Mouse (Mus musculus): ENCODE data around the gene Arhgef3. TPM values are rescaled to one million over a fixed set of nuclear protein-coding genes. Genes with fewer than 3 reads are reported as not detected.

The Arhgef3 gene
- total RNA-seq, 2 experiments from 2014 or later, result 27.5 to 37.7 TPM

GRCm38 (mm10) chr14:27158133-27158532, 43.4 kb downstream of the Arhgef3 start:
- no peak for DNase-seq
- intact Hi-C loops (cut with DNase I), result no loop called here

GRCm38 (mm10) chr14:27158782-27159181, 44.1 kb downstream of the Arhgef3 start:
- intact Hi-C loops (cut with DNase I), result no loop called here
- DNase-seq, result no peak

GRCm38 (mm10) chr14:27160762-27161161, 46.1 kb downstream of the Arhgef3 start:
- DNase-seq, result no peak
- intact Hi-C loops (cut with DNase I), result no loop called here

GRCm38 (mm10) chr14:27164639-27165038, 49.9 kb downstream of the Arhgef3 start:
- intact Hi-C loops (cut with DNase I), result no loop called here
- DNase-seq, result no peak

GRCm38 (mm10) chr14:27166751-27167150, 52.1 kb downstream of the Arhgef3 start:
- intact Hi-C loops (cut with DNase I), result no loop called here
- DNase-seq, result no peak

GRCm38 (mm10) chr14:27167177-27167576, 52.5 kb downstream of the Arhgef3 start:
- intact Hi-C loops (cut with DNase I), result no loop called here

GRCm38 (mm10) chr14:27168387-27168786, 53.7 kb downstream of the Arhgef3 start:
- no peak for DNase-seq
- intact Hi-C loops (cut with DNase I), result no loop called here

More at GRCm38 (mm10) chr14:27167177-27167576, 52.5 kb downstream of the Arhgef3 start:
- no peak for DNase-seq

GRCm38 (mm10) chr14:27169287-27169686, 54.6 kb downstream of the Arhgef3 start:
- intact Hi-C loops (cut with DNase I), result no loop called here
- no peak for DNase-seq

GRCm38 (mm10) chr14:27170421-27170820, 55.7 kb downstream of the Arhgef3 start:
- intact Hi-C loops (cut with DNase I), result no loop called here
- DNase-seq, result no peak

GRCm38 (mm10) chr14:27171175-27171830, 56.6 kb downstream of the Arhgef3 start:
- peak; percentile 60 to 67 for DNase-seq
- intact Hi-C loops (cut with DNase I), result no loop called here

- intact Hi-C loops (cut with DNase I), result no loop called here
- peak; percentile 71 to 72 for DNase-seq
Measured at GRCm38 (mm10) chr14:27173178-27173803, 58.6 kb downstream of the Arhgef3 start.

- no peak for DNase-seq
- intact Hi-C loops (cut with DNase I), result no loop called here
Measured at GRCm38 (mm10) chr14:27174188-27174786, 59.6 kb downstream of the Arhgef3 start.

GRCm38 (mm10) chr14:27174831-27175301, 60.2 kb downstream of the Arhgef3 start:
- no peak for DNase-seq

GRCm38 (mm10) chr14:27175343-27175742, 60.6 kb downstream of the Arhgef3 start:
- no peak for DNase-seq
- intact Hi-C loops (cut with DNase I), result no loop called here

More at GRCm38 (mm10) chr14:27174831-27175301, 60.2 kb downstream of the Arhgef3 start:
- intact Hi-C loops (cut with DNase I), result no loop called here

GRCm38 (mm10) chr14:27177800-27178559, 63.3 kb downstream of the Arhgef3 start:
- DNase-seq, result no peak
- intact Hi-C loops (cut with DNase I), result loop anchor here (2.0 kb wide), 1 partner anchor 139 kb away; the partner anchor contains the start of gene Il17rd

- intact Hi-C loops (cut with DNase I), result no loop called here
- DNase-seq, result peak; percentile 89 to 92
Measured at GRCm38 (mm10) chr14:27178560-27178920, 63.8 kb downstream of the Arhgef3 start.

GRCm38 (mm10) chr14:27179771-27180170, 65.1 kb downstream of the Arhgef3 start:
- intact Hi-C loops (cut with DNase I), result no loop called here
- DNase-seq, result no peak

- intact Hi-C loops (cut with DNase I), result no loop called here
- peak; percentile 53 to 68 for DNase-seq
Measured at GRCm38 (mm10) chr14:27182059-27182458, 67.4 kb downstream of the Arhgef3 start.

- no peak for DNase-seq
- intact Hi-C loops (cut with DNase I), result loop anchor here (1.0 kb wide), 1 partner anchor 74 kb away; no protein-coding TSS in a partner anchor
Measured at GRCm38 (mm10) chr14:27182646-27183438, 68.1 kb downstream of the Arhgef3 start.
